ENCODE assay signal across 15 mouse cellular contexts in genomic region chr6:124706061-124706627, GRCm38 (mm10).
"Had no signal": no experiment of that assay in that cellular context is flagged by ENCODE, and none has a peak within 500 bp of the region (broad histone marks: within the 10 kb centered on the region; RNA-seq: fewer than 3 reads in every experiment).

No protein-coding gene starts in this region.

- H3K27ac ChIP-seq: liver, embryonic 13.5 days; neural tube, embryonic 12.5 days; neural tube, embryonic 15.5 days; stomach, embryonic 15.5 days had no signal

- H3K9me3 ChIP-seq: liver, embryonic 13.5 days; neural tube, embryonic 12.5 days; neural tube, embryonic 15.5 days; stomach, embryonic 15.5 days had no signal

- H3K4me2 ChIP-seq: liver, embryonic 13.5 days; midbrain, embryonic 11.5 days; neural tube, embryonic 12.5 days; neural tube, embryonic 15.5 days; stomach, embryonic 15.5 days had no signal

- H3K4me3 ChIP-seq: liver, embryonic 13.5 days; neural tube, embryonic 12.5 days; neural tube, embryonic 15.5 days; stomach, embryonic 15.5 days had no signal

- DNase-seq: kidney, adult 9 months; kidney, postnatal 14 days; liver, embryonic 13.5 days; lung, adult 2 months; lung, postnatal 14 days; lung, postnatal 4 days; midbrain, embryonic 14.5 days; right cerebral cortex, adult 18-20 months; right cerebral cortex, postnatal 14 days; spleen, adult 18-20 months; thymus, postnatal 36 days had no signal

- H3K27me3 ChIP-seq: liver, embryonic 13.5 days; neural tube, embryonic 12.5 days; neural tube, embryonic 15.5 days; stomach, embryonic 15.5 days had no signal
